Mouse (Mus musculus) induced T-regulatory cell, adult 2 months (primary cell): Measurements from ENCODE around the gene Mgrn1.

Source experiments
- DNase-seq: peaks from one replicate; pipeline ENCODE4 v3.0.0-alpha.2; 2012; ENCODE audit warnings: low read depth

Mgrn1 gene

DNA sequence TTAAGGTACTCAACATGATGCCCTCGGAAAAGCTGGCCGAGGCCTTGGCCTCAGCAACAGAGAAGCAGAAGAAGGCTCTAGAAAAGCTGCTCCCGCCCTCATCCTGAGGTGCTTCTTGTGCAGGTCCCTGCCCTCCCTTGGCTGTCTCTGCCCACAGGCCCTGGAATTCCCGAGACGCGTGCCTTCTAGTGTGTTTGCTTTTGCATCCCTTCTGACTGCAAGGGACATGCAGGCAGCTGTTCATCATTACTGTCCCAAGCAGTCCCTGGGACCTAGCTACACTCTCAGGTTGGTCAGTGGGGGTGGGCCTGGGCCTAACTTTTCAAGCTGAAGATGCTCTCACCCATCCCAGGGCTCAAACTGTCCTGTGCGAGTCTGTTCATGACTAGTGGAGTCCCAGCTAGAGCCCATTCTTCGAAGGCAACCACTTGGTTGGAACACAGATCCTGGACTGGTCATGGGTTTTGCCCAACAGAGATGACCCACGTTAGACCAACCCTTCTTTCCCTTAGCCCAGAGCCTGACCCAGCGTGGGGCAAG is 54.3 kb downstream of the Mgrn1 start:
- no peak for DNase-seq

DNA sequence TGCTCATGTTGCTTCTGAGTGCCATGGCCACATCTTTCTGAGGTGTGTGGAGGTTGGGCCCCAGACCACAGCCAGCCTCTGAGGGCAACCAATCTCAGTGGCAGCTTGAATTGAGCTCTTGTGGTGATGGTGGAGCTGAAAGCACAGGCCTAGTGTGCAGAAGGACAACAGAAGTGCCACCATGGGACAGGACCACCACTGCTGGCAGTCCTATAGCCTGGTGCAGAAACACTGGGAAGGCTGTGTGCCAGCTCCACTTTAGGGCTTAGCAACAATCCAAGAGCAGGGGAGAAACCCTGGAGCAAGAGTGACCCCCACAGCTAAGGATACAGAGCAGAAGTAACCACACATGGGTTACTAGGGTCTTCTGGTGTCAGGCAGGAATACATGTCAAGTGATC is 55.0 kb downstream of the Mgrn1 start:
- DNase-seq = no peak

DNA sequence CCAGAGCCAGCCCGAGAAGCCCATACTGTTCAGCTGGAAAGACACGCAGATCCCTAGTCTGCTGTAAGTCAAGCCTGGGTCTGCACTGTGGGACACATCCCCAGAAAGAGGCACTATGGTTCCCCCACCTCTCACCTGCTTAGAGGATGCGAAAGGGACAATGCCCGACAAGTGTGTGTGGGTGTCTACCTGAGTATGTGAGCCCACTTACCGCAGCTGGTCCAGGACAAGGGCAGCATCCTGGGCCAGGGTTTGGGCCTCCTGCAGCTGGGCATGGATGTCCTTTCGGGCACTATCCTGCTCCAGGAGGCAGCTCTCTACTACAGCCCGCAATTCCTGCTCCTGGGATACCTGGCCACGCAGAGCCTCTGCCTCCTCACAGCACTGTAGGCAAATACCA is 56.8 kb downstream of the Mgrn1 start:
- no peak for DNase-seq

DNA sequence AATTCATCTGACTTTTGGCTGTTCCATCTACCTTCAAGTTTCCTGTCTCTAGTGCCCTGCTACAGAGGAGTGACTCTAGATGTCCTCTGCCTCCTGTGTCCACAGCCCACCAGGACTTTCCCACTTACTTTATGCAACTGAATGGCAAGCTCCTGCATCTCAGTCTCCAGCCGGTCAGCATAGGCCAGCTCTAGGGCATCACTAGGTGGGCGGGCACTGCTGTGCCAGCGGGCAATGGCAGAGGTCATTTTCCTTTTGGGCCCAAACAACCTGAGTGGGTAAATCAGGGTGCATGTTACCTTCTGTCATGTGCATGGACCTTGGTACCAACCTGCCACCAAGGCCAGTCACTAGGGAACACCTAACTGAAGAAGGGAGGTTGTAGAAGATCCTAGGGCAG is 57.4 kb downstream of the Mgrn1 start:
- DNase-seq = no peak

- DNase-seq = no peak
Measured at GRCm38 (mm10) chr16:4945415-4945814, 59.4 kb downstream of the Mgrn1 start.

GRCm38 (mm10) chr16:4946155-4946554 is 60.1 kb downstream of the Mgrn1 start:
- DNase-seq = no peak

DNA sequence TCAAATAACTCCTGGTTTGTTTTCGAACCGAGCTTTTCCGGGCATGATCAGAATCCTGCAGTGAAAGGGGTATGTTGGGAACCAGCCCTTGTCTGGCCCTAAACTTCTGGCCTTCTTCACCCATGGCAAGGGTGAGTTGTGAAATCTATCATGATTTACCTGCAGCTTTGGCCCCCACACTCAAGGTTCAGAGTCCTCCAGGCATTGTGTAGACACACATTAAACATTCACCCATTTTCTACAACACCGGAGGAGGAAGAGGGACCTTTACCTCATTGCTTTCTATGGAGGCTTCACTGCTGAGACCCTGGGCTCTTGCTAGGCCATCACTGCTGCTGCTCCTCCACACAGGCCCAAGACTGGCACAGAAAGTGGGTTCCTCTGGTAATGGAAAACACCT is 61.3 kb downstream of the Mgrn1 start:
- no peak for DNase-seq

DNA sequence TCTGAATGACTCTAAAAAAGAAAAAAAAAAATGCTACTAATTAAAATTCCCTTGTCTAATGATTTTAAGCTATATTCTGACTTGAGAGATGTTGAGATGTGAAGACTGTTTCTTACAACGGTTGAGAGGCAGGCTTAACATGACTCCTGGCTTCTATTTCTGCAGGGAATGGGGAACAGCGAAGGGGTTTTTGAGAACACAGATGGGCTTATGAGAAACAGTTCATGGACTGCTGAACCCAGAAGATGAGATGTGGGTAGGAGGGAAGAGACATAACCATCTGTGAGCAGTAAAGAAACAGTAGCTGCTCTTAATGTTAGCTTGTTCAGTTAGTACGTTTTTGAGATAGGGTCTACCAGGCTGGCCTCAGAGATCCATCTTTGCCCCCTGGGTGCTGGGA is 70.6 kb downstream of the Mgrn1 start:
- no peak for DNase-seq

GRCm38 (mm10) chr16:4957446-4957845 is 71.4 kb downstream of the Mgrn1 start:
- no peak for DNase-seq

GRCm38 (mm10) chr16:4960260-4960659 is 74.2 kb downstream of the Mgrn1 start:
- no peak for DNase-seq

- peak; percentile 49 for DNase-seq
Measured at GRCm38 (mm10) chr16:4963346-4963745, 77.3 kb downstream of the Mgrn1 start.

DNA sequence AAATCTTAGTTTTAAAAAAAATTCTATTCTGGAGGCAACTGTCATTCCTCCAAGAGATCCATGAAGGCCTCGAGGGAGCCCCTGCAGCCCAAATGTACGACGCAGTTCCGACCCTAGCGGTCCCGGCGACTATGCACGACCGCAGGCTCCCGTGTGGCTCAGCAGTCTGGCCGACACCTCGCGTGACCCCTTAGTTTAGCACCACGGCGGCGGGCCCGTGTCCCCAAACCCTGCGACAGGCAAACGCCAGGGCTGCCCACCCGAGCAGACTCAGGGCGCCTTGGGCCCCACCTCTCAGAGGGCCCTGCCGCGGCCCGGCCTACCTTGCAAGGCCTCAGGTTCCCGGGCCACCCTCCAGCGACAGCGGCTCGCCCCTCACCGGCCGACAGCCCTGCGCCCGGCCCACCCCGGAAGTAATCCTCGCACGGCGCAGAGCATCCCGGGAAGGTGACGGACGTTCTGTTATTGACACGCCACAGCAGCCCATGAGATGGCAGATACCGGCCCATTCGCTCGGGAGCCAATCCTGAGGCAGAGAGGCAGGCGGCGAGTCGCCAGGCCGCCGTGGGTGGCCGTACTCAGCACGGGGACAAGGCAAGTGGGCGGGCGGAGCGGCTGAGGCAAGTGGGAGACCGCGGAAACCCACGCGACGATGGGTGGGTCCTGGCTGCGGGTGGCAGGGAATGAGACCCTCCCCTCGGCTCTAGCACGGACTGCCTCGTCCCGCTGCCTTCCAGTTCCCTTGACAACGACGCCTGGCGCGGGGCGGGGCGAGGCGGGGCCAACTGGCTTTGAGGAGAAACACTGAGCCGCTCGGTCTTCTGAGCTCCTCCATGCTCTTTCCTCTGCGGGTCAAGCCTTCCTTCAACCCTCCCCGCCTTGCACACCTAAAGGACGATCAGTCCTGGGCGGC is 78.0 kb downstream of the Mgrn1 start, which contains the start of gene Anks3:
Gene Anks3, minus strand, starts transcription at position 409 of the 913 bp plus-strand sequence.
- DNase-seq = peak; percentile 94

DNA sequence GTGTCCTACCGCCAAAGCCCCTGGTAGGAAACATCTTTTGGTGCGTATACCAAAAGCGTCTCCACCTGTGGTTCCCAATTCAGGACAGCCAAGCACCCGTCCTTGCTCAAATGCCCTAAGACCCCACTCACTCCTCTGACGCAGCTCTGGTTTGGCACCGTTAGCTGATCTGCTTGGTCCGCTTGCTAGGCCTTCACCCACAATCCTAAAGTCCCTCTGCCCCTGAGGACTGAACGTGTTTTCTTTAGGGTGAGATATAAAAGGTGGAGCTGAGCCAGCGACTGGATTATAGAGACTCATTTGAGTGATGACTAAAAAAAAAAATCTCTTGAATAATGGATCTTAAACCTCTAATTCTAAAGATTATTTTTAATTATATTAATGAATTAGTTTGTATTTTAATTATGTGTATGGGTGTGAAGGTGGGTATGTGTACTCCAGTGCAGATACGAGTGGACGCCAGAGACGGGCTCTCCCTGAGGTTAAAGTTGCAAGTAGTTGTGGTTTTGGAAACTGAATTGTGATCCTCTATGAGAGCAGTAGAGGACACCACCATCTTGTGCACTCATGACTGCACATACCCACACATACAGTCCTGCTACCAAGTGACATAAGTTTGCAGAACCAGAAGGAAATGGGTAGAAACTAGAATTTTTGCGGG is 78.8 kb downstream of the Mgrn1 start:
- DNase-seq = peak; percentile 34

DNA sequence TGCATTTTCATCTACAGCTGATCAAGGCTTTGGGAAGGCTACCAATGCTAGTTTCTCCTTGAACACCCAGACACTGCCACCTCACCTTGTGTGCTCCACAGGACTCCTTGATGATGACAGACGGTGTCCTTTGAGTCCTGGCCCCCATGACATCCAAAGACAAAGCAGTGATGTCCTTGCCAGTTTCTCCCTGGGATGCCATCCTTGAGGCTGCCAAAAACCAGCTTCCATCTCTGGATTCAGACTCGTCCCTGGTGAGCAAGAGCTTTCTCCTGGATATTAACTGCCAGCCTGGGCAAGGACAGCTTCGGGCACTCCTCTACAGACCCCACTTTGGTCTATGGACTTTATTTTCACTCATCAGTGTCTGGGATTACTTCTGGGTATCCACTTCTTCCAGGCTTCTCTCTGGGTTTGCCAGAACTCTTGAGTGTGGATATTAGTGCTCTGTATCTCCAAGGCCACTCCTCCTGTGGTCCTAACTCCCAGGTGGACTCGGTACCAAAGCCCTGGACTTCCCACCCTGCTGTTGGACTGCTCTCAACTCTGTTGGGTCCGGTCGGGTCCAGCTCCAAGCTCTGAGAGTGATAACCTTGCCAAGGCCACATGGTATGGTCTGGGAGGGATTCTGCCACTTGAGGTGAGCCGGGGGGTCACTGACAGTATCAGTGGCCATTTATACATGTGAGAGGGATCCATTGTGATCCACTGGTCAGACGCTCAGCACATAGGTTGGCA is 79.5 kb downstream of the Mgrn1 start:
- DNase-seq = no peak

DNA sequence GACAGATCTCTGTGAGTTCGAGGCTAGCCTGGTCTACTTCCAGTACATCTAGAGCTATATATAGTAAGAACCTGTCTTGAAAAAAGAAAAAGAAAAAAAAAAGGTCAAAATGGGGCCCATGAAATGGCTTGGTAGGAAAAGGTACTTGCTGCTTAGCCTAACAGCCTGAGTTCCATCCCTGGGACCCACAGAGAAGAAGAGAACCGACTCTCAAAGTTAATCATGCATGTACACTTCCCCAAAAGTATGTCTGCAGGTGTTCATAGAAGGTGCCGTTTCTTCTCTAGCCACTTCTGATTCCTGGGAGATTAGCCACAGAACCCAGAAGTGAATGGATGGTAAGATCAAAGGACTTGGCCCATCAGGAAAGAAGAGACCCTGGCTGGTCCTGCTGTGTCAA is 82.4 kb downstream of the Mgrn1 start:
- no peak for DNase-seq

GRCm38 (mm10) chr16:4969055-4969843 is 83.2 kb downstream of the Mgrn1 start:
- DNase-seq = no peak

DNA sequence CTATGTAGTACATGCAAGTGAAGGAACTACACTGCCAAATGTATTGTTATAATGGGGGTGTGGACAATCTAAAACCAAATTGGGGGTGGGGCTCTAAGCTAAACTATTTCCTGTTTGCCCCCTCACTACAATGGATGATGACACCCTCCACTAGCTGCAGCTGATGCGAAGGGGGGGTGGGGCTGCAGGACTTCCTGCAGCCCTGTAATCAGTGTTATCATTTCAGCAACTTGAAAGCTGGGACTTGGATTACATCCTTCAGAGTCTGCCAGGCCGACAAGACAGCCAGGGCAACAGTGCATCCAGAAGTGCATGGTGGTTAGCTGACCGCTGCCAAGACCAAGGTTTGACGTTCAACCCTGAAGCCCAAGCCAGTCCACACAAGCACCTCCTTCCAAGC is 85.6 kb downstream of the Mgrn1 start:
- DNase-seq = peak; percentile 21

DNA sequence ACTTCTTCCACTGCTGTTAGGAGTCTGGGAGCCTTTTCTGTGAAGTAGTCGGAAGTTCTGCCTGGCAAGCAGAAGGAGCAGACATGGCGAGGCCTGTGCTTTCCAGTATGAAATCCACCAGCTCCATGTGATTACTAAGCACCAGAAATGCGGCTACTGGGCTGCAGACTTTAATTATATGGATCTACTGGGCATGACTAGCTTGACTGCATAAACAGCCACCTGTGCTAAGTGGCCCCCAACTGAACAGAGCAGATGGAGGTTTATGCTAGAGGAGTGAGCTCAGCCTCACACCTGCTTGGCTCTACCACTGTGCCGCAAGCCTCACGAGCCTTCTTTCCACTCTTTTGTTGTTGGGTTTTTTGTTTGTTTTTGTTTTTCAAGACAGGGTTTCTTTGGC is 88.5 kb downstream of the Mgrn1 start:
- DNase-seq = no peak

DNA sequence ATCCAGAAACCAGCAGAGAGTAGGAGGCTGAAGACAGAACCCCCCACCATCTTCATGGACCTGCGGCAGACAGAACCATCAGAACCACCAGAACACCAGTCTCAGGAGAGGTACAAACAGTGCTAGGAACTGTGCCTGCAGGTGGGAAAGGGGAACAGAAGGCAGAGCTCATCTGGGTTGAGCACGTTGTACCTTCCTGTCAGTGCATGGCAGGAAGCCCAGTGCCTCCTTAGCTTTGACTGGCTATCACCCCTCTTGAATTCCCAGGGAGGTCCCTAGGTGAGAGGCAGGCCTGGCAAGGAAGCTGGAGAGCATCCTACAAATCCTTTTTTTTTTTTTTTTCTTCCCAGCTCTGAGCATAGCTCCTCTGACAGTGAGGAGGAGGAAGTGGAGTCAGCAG is 90.1 kb downstream of the Mgrn1 start:
- DNase-seq = no peak

GRCm38 (mm10) chr16:4978275-4979051 is 92.4 kb downstream of the Mgrn1 start:
- DNase-seq = no peak
